Mouse (Mus musculus): ENCODE results near the gene Bco1. TPM values are rescaled to one million over a fixed set of nuclear protein-coding genes. Genes with fewer than 3 reads are reported as not detected.

Gene Bco1
- polyA plus RNA-seq, 1 experiment from 2014 or later = not detected

GRCm38 (mm10) chr8:117137357-117137756 is 41.7 kb downstream of the Bco1 start:
- ATAC-seq (ENCODE audit: low FRiP score, low TSS enrichment) = no peak
- Histone ChIP-seq H3K4me1 (ENCODE audit: control insufficient read depth, insufficient read depth, low read length) (no peaks in the 10 kb centered on the region), H3K27me3 (ENCODE audit: control insufficient read depth, insufficient read depth, low read length) (no peaks in the 10 kb centered on the region), H3K9ac (replicated peaks; ENCODE audit: low read length) (no peak overlapping the region), H3K9me3 (ENCODE audit: control insufficient read depth, low read length) (no peaks in the 10 kb centered on the region), H3K4me3 (replicated peaks; ENCODE audit: low read depth, low read length) (no peak overlapping the region), H3K36me3 (ENCODE audit: control insufficient read depth, insufficient read depth, low read length) (no peaks in the 10 kb centered on the region), H3K27ac (replicated peaks; ENCODE audit: low read depth, low read length) (no peak overlapping the region), H3K4me2 (ENCODE audit: low read length) (no peak overlapping the region)
- 77% methylated on average over 11 of the region's 11 CpGs for WGBS
- DNase-seq = no peak

- 91% methylated on average over 6 of the region's 6 CpGs for WGBS
- H3K4me1 ChIP-seq (ENCODE audit: control insufficient read depth, insufficient read depth, low read length) = no peaks in the 10 kb centered on the region
- no peaks in the 10 kb centered on the region for H3K36me3 ChIP-seq (ENCODE audit: control insufficient read depth, insufficient read depth, low read length)
- ATAC-seq (ENCODE audit: low FRiP score, low TSS enrichment) (no peak), DNase-seq (no peak)
- H3K4me3 ChIP-seq (replicated peaks; ENCODE audit: low read depth, low read length) = no peak overlapping the region
- no peaks in the 10 kb centered on the region for H3K9me3 ChIP-seq (ENCODE audit: control insufficient read depth, low read length)
- H3K27ac ChIP-seq (replicated peaks; ENCODE audit: low read depth, low read length) = no peak overlapping the region
- no peak overlapping the region for H3K9ac ChIP-seq (replicated peaks; ENCODE audit: low read length)
- no peaks in the 10 kb centered on the region for H3K27me3 ChIP-seq (ENCODE audit: control insufficient read depth, insufficient read depth, low read length)
- no peak overlapping the region for H3K4me2 ChIP-seq (ENCODE audit: low read length)
Observed at GRCm38 (mm10) chr8:117148520-117148919, 52.9 kb downstream of the Bco1 start.

GRCm38 (mm10) chr8:117156149-117156548 is 60.5 kb downstream of the Bco1 start:
- no peak overlapping the region for H3K9ac ChIP-seq (replicated peaks; ENCODE audit: low read length)
- no peak overlapping the region; the same call in 1 of the 2 replicates for H3K4me3 ChIP-seq (replicated peaks; ENCODE audit: low read depth, low read length)
- no peaks in the 10 kb centered on the region for H3K36me3 ChIP-seq (ENCODE audit: control insufficient read depth, insufficient read depth, low read length)
- H3K4me1 ChIP-seq (ENCODE audit: control insufficient read depth, insufficient read depth, low read length) = peaks cover 20% of the 10 kb centered on the region
- H3K9me3 ChIP-seq (ENCODE audit: control insufficient read depth, low read length) = no peaks in the 10 kb centered on the region
- no peak for ATAC-seq (ENCODE audit: low FRiP score, low TSS enrichment)
- H3K27me3 ChIP-seq (ENCODE audit: control insufficient read depth, insufficient read depth, low read length) = no peaks in the 10 kb centered on the region
- WGBS = 92% methylated on average over 4 of the region's 4 CpGs
- DNase-seq = no peak
- no peak overlapping the region; the same call in 1 of the 2 replicates for H3K4me2 ChIP-seq (ENCODE audit: low read length)
- no peak overlapping the region for H3K27ac ChIP-seq (replicated peaks; ENCODE audit: low read depth, low read length)

GRCm38 (mm10) chr8:117156866-117157768 is 61.5 kb downstream of the Bco1 start:
- DNase-seq = no peak
- Histone ChIP-seq H3K4me2 (ENCODE audit: low read length) (peak overlapping the region; percentile 60), H3K9me3 (ENCODE audit: control insufficient read depth, low read length) (no peaks in the 10 kb centered on the region), H3K9ac (replicated peaks; ENCODE audit: low read length) (peak overlapping the region; percentile 70), H3K27me3 (ENCODE audit: control insufficient read depth, insufficient read depth, low read length) (no peaks in the 10 kb centered on the region), H3K27ac (replicated peaks; ENCODE audit: low read depth, low read length) (peak overlapping the region; percentile 74), H3K4me1 (ENCODE audit: control insufficient read depth, insufficient read depth, low read length) (peaks cover 20% of the 10 kb centered on the region), H3K36me3 (ENCODE audit: control insufficient read depth, insufficient read depth, low read length) (no peaks in the 10 kb centered on the region), H3K4me3 (replicated peaks; ENCODE audit: low read depth, low read length) (peak overlapping the region; percentile 88)
- ATAC-seq (ENCODE audit: low FRiP score, low TSS enrichment) = peak; percentile 35; the same call in 1 of the 2 replicates
- WGBS = 14% methylated on average over 33 of the region's 33 CpGs

- no peaks in the 10 kb centered on the region for H3K36me3 ChIP-seq (ENCODE audit: control insufficient read depth, insufficient read depth, low read length)
- no peaks in the 10 kb centered on the region for H3K9me3 ChIP-seq (ENCODE audit: control insufficient read depth, low read length)
- ATAC-seq (ENCODE audit: low FRiP score, low TSS enrichment) (peak; percentile 94), DNase-seq (peak; percentile 99)
- peak overlapping the region; percentile 82 for H3K9ac ChIP-seq (replicated peaks; ENCODE audit: low read length)
- H3K27me3 ChIP-seq (ENCODE audit: control insufficient read depth, insufficient read depth, low read length) = no peaks in the 10 kb centered on the region
- H3K4me2 ChIP-seq (ENCODE audit: low read length) = peak overlapping the region; percentile 78
- H3K4me1 ChIP-seq (ENCODE audit: control insufficient read depth, insufficient read depth, low read length) = peaks cover 20% of the 10 kb centered on the region
- H3K27ac ChIP-seq (replicated peaks; ENCODE audit: low read depth, low read length) = peak overlapping the region; percentile 74
- under 1% methylated on average over 45 of the region's 45 CpGs for WGBS
- peak overlapping the region; percentile 88 for H3K4me3 ChIP-seq (replicated peaks; ENCODE audit: low read depth, low read length)
Observed at GRCm38 (mm10) chr8:117157769-117158091, 62.1 kb downstream of the Bco1 start.

- peak within 1 kb of the TSS; percentile 74 for H3K27ac ChIP-seq (replicated peaks; ENCODE audit: low read depth, low read length)
- H3K4me1 ChIP-seq (ENCODE audit: control insufficient read depth, insufficient read depth, low read length) = peaks cover 20% of the 10 kb centered on the region
- H3K9ac ChIP-seq (replicated peaks; ENCODE audit: low read length) = peak within 1 kb of the TSS; percentile 82
- WGBS = 1% methylated on average over 61 of the region's 65 CpGs
- H3K4me2 ChIP-seq (ENCODE audit: low read length) = peak within 1 kb of the TSS; percentile 78
- peak within 1 kb of the TSS; percentile 88 for H3K4me3 ChIP-seq (replicated peaks; ENCODE audit: low read depth, low read length)
- H3K36me3 ChIP-seq (ENCODE audit: control insufficient read depth, insufficient read depth, low read length) = no peaks in the 10 kb centered on the region
- no peak for DNase-seq
- no peaks in the 10 kb centered on the region for H3K9me3 ChIP-seq (ENCODE audit: control insufficient read depth, low read length)
- ATAC-seq (ENCODE audit: low FRiP score, low TSS enrichment) = peak; percentile 61
- H3K27me3 ChIP-seq (ENCODE audit: control insufficient read depth, insufficient read depth, low read length) = no peaks in the 10 kb centered on the region
Observed at GRCm38 (mm10) chr8:117158135-117158761, 62.6 kb downstream of the Bco1 start, which contains the start of gene Gan. Gan (plus strand) TSS chr8:117158135.

- no peak overlapping the region for H3K27ac ChIP-seq (replicated peaks; ENCODE audit: low read depth, low read length)
- DNase-seq (no peak), ATAC-seq (ENCODE audit: low FRiP score, low TSS enrichment) (no peak)
- 67% methylated on average over 5 of the region's 5 CpGs for WGBS
- H3K36me3 ChIP-seq (ENCODE audit: control insufficient read depth, insufficient read depth, low read length) = no peaks in the 10 kb centered on the region
- H3K27me3 ChIP-seq (ENCODE audit: control insufficient read depth, insufficient read depth, low read length) = no peaks in the 10 kb centered on the region
- peak overlapping the region; percentile 82 for H3K9ac ChIP-seq (replicated peaks; ENCODE audit: low read length)
- no peaks in the 10 kb centered on the region for H3K9me3 ChIP-seq (ENCODE audit: control insufficient read depth, low read length)
- H3K4me1 ChIP-seq (ENCODE audit: control insufficient read depth, insufficient read depth, low read length) = peaks cover 20% of the 10 kb centered on the region
- H3K4me3 ChIP-seq (replicated peaks; ENCODE audit: low read depth, low read length) = peak overlapping the region; percentile 88
- peak overlapping the region; percentile 78 for H3K4me2 ChIP-seq (ENCODE audit: low read length)
Observed at GRCm38 (mm10) chr8:117159031-117159430, 63.4 kb downstream of the Bco1 start.

- DNase-seq = no peak
- Histone ChIP-seq H3K4me1 (ENCODE audit: control insufficient read depth, insufficient read depth, low read length) (no peaks in the 10 kb centered on the region), H3K4me2 (ENCODE audit: low read length) (no peak overlapping the region), H3K9ac (replicated peaks; ENCODE audit: low read length) (no peak overlapping the region), H3K9me3 (ENCODE audit: control insufficient read depth, low read length) (no peaks in the 10 kb centered on the region), H3K27ac (replicated peaks; ENCODE audit: low read depth, low read length) (no peak overlapping the region), H3K4me3 (replicated peaks; ENCODE audit: low read depth, low read length) (no peak overlapping the region), H3K36me3 (ENCODE audit: control insufficient read depth, insufficient read depth, low read length) (no peaks in the 10 kb centered on the region), H3K27me3 (ENCODE audit: control insufficient read depth, insufficient read depth, low read length) (no peaks in the 10 kb centered on the region)
- ATAC-seq (ENCODE audit: low FRiP score, low TSS enrichment) = no peak
- 92% methylated on average over 4 of the region's 4 CpGs for WGBS
Observed at GRCm38 (mm10) chr8:117164912-117165311, 69.3 kb downstream of the Bco1 start.

Data from midbrain, embryonic 14.5 days (tissue).